Mouse (Mus musculus) liver, embryonic 11.5 days (tissue): ENCODE results near the gene Dcaf6. TPM values are rescaled to one million over a fixed set of nuclear protein-coding genes. Genes with fewer than 3 reads are reported as not detected.

ENCODE experiments used
- ATAC-seq: fragments of 200-750 bp; cut with Nextera tagmentation; replicated peaks from 2 replicates; pipeline ENCODE4 v1.8.0; 2017; ENCODE audit warnings: moderate number of reproducible peaks, mild to moderate bottlenecking, moderate TSS enrichment, moderate library complexity; ENCODE audit not compliant: low FRiP score
- DNase-seq: peaks from one replicate; pipeline ENCODE4 v3.0.0-alpha.2; 2017; ENCODE audit warnings: low spot score
- H3K27ac ChIP-seq: fragments of 300-500 bp; sonication (generic); 2 replicates; pipeline ENCODE4 v1.5.1; 2014; ENCODE audit warnings: mild to moderate bottlenecking, low read depth, low read length, control low read depth
- H3K27me3 ChIP-seq: fragments of 300-500 bp; sonication (generic); replicated peaks from 2 replicates; pipeline ENCODE4 v1.6.1; 2014; ENCODE audit warnings: low read length, mixed read lengths; ENCODE audit not compliant: control insufficient read depth, insufficient read depth
- H3K36me3 ChIP-seq: fragments of 300-500 bp; sonication (generic); 2 replicates; pipeline ENCODE4 v1.6.1; 2014; ENCODE audit warnings: mild to moderate bottlenecking, low read length, moderate library complexity, mixed read lengths; ENCODE audit not compliant: control insufficient read depth, insufficient read depth
- H3K4me1 ChIP-seq: fragments of 300-500 bp; sonication (generic); replicated peaks from 2 replicates; pipeline ENCODE4 v1.6.1; 2014; ENCODE audit warnings: low read length, mixed read lengths; ENCODE audit not compliant: control insufficient read depth, insufficient read depth
- H3K4me2 ChIP-seq: fragments of 300-500 bp; sonication (generic); 2 replicates; pipeline ENCODE4 v1.6.1; 2014; ENCODE audit warnings: mild to moderate bottlenecking, control low read depth, moderate library complexity
- H3K4me3 ChIP-seq: fragments of 300-500 bp; sonication (generic); 2 replicates; pipeline ENCODE4 v1.5.1; 2014; ENCODE audit warnings: low read depth, low read length, control low read depth
- H3K9ac ChIP-seq: fragments of 300-500 bp; sonication (generic); 2 replicates; pipeline ENCODE4 v1.6.1; 2014; ENCODE audit warnings: low read depth, low read length, control low read depth
- H3K9me3 ChIP-seq: fragments of 300-500 bp; sonication (generic); 2 replicates; pipeline ENCODE4 v1.6.1; 2016; ENCODE audit warnings: low read length, inconsistent platforms, mixed read lengths; ENCODE audit not compliant: control insufficient read depth
- WGBS: fragments of 180-500 bp; shearing (Covaris S2); extraction: QIAGEN DNeasy Blood & Tissue Kit; methylation state at CpG from one replicate; pipeline ENCODE4 v1.1.7; 2014; 5-methylcytosine and 5-hydroxymethylcytosine counted together
- polyA plus RNA-seq: library from polyadenylated mRNA; unstranded; fragments of >200 nt; fragmentation: Nextera tagmentation; extraction: Ambion mirVana; gene quantifications from 2 replicates; pipeline ENCODE4 v1.2.1, GENCODE M21; 2014

Gene Dcaf6
- polyA plus RNA-seq, 1 experiment from 2014 or later: 15.9 TPM

GRCm38 (mm10) chr1:165281351-165282221, 178.7 kb downstream of the Dcaf6 start:
- WGBS: 2% methylated on average over 64 of the region's 71 CpGs
- H3K4me1 ChIP-seq: peaks cover 7% of the 10 kb centered on the region; the same call in 1 of the 2 replicates
- peak overlapping the region; percentile 61 for H3K4me3 ChIP-seq
- H3K4me2 ChIP-seq: peak overlapping the region; percentile 78
- ATAC-seq: peak; percentile 62
- peak overlapping the region; percentile 43; the same call in 1 of the 2 replicates for H3K27ac ChIP-seq
- no peaks in the 10 kb centered on the region for H3K36me3 ChIP-seq
- H3K9me3 ChIP-seq: no peaks in the 10 kb centered on the region
- peak overlapping the region; percentile 59 for H3K9ac ChIP-seq
- peaks cover 37% of the 10 kb centered on the region for H3K27me3 ChIP-seq
- peak; percentile 57 for DNase-seq

- Histone ChIP-seq H3K27me3 (peaks cover 37% of the 10 kb centered on the region), H3K9me3 (no peaks in the 10 kb centered on the region), H3K9ac (no peak overlapping the region), H3K4me1 (peaks cover 7% of the 10 kb centered on the region; the same call in 1 of the 2 replicates), H3K36me3 (no peaks in the 10 kb centered on the region), H3K27ac (no peak overlapping the region), H3K4me2 (no peak overlapping the region), H3K4me3 (no peak overlapping the region)
- DNase-seq (no peak), ATAC-seq (no peak)
- WGBS: 72% methylated on average over 10 of the region's 10 CpGs
Observed at GRCm38 (mm10) chr1:165280741-165281140, 179.5 kb downstream of the Dcaf6 start.

Other genes starting within 250 kb of the Dcaf6 start
- gene Tiprl, start 223.5 kb downstream of the Dcaf6 start, polyA plus RNA-seq: 73.0 and 90.6 TPM in 2 replicates
- gene Gpr161, start 164.7 kb downstream of the Dcaf6 start, polyA plus RNA-seq: 0.48 and 0.58 TPM in 2 replicates
- gene Mpc2, start 162 bp upstream of the Dcaf6 start, polyA plus RNA-seq: 187 and 198 TPM in 2 replicates
- 0.04 and 0.23 TPM in 2 replicates for gene Adcy10, start 24.7 kb upstream of the Dcaf6 start, polyA plus RNA-seq
- 85.7 and 89.5 TPM in 2 replicates for gene Mpzl1, start 174.1 kb upstream of the Dcaf6 start, polyA plus RNA-seq
- 13.3 and 17.8 TPM in 2 replicates for gene Rcsd1, start 249.3 kb upstream of the Dcaf6 start, polyA plus RNA-seq